Mouse (Mus musculus) monocyte, adult 59 days (primary cell): Measurements from ENCODE around the gene Pbx2. TPM values are rescaled to one million over a fixed set of nuclear protein-coding genes. Genes with fewer than 3 reads are reported as not detected.

ENCODE experiments used
- total RNA-seq, 2 experiments: library from RNA; stranded (reverse); gene quantifications; one replicate each; pipeline ENCODE4 v1.2.4; 2023

Pbx2 gene
- 10 to 100 TPM; 54.3 to 59.8 TPM for total RNA-seq

GRCm38 (mm10) chr17:34591029-34591993, at the start of gene Pbx2:
Pbx2 (plus strand) TSS chr17:34591266.

DNA sequence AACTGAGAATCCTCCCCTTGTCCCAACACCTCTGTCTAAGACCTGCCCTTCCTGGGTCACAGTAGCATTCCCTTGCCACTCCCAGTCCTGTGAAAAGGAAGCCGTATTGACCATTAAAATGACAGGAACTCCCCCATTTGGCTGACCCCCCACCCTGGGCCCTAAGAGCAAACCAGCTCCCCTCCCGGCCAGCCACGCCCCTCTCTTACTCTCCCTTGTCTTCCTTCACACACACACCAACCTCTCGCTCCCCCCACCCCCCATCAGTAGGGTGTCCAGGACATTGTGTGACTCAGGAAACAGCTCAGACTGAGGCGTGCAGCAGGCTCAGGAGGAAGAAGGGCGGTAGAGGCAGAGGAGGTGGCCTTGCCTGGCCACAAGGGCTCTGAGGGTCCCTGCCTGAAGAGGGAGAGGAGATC, 27.1 kb upstream of the Pbx2 start, which contains the start of gene Notch4:
Gene Notch4, plus strand, starts transcription at position 266 of the 419 bp plus-strand sequence.

DNA sequence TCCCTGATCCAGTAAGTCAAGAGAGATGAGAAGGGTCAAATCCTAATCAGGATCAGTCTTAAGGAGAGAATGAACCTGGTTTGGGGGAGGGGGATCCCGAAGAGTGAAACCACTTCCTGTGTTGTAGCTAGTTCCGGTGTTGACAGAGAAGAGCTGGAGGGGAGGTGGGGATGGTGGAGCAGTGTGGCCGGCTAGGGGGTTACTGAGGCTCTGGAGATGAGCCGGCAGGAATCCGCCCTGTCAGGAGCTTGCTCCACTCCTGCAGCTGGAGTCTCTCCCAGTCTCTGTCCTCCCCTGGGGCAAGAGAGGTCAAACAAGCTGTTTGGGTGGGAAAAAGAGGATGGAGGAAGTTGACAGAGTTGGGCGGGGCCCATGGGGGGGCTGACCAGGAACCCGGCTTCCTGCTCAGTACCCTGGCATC, 1.4 kb upstream of the Pbx2 start, which contains the start of gene Gpsm3:
Gene Gpsm3, plus strand, starts transcription at position 126 of the 421 bp plus-strand sequence.

DNA sequence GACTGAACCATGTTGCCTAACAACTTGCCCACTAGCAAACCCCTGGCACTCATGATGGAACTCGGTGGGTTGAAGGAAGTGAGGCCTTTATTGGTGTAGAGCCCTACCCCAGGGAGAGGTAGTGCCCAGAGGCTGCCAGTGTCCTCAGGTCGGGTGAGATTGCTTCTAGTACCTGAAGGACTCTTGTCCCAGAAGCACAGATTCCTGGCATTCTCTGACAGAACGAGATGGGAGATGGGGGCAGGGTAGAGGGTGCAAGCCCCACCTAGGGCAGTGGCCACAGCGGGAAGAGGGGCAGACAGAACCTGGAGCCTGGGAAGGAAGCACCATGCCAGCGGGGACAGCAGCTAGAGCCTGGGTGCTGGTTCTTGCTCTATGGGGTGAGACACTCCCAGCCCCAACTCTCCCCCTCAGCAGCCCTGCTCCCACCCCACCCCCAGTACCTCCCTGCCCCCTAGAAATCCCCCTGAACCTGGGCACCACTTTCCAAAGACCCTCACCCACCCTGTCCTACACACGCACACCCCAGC, 6.6 kb downstream of the Pbx2 start, which contains the start of gene Ager:
Gene Ager, plus strand, starts transcription at position 297 of the 530 bp plus-strand sequence.

DNA sequence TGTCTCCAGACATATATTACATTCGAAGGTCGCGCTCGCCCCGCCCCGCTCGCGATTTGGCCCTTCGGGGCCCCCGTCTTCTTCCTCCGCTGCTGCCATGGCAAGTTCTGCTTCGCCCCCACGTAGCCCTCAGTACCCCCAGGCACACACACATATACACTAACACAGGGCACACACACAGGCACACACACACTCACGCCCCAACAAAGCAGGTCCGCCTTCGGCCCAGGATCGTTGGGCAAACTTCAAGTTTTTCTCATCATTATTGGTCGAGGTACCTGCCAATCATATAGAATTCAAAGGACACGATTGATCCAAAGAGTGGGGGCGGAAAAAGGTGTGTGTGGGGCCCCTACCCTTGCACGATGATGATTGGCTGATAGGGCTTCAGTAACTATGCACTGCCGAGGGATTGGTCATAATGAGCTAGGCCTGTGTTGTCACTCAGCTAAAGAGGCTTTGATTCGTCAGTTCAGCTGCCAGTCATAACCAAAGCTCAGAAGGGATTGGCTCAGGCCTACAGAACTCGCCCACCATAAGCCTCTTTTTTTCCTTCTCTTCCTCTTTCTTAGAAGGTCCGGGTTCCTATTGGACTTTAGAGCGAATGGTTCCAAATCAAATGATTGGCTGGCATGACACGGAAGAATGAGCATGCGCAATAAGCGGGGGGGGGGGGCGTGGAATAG, 12.5 kb downstream of the Pbx2 start, which contains the start of gene Rnf5:
Gene Rnf5, minus strand, starts transcription at position 316 of the 686 bp plus-strand sequence.

GRCm38 (mm10) chr17:34604061-34604508, 13.0 kb downstream of the Pbx2 start, which contains the start of gene Agpat1:
Agpat1 (plus strand) TSS chr17:34604262.

GRCm38 (mm10) chr17:34615871-34616270, 24.8 kb downstream of the Pbx2 start, which contains the start of gene Egfl8:
Egfl8 (minus strand) TSS chr17:34615971.

DNA sequence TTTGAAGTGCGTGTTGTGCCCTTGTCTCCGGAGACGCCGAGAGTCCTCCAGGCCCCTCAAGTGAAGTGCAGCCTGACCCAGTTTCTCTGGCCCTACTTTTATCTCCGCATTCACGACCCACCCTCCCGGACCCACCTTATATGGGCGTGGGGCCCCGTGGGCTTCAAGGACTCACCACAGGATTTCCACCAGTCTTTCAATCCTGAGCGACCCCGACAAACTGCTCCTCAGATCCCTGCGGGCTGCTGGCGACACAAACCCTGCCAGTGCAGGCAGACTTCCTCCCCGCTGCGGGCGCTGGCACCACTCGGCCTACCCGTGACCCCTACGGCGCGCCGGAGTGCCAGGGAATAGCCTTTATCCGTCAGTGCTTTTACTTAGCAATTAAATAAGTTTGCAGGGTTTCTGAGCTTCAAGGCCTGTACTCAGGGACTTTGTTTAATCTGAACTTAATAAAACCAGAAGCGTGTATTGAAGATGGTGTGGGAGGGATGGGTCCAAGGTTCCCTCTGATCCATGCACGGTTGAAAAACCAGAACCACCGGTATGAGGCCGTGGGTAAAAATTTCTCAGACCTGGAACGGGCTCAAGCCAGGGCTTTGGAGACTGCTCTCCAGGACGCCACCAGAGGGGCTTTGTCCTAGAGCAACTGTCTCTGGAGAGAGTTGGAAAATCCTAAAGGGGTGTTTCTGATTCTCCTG, 37.0 kb downstream of the Pbx2 start, which contains the start of gene Ppt2:
Gene Ppt2, minus strand, starts transcription at position 568 of the 701 bp plus-strand sequence.

GRCm38 (mm10) chr17:34629221-34629751, 38.2 kb downstream of the Pbx2 start, which contains the start of gene Prrt1:
Prrt1 (plus strand) TSS chr17:34629533.

DNA sequence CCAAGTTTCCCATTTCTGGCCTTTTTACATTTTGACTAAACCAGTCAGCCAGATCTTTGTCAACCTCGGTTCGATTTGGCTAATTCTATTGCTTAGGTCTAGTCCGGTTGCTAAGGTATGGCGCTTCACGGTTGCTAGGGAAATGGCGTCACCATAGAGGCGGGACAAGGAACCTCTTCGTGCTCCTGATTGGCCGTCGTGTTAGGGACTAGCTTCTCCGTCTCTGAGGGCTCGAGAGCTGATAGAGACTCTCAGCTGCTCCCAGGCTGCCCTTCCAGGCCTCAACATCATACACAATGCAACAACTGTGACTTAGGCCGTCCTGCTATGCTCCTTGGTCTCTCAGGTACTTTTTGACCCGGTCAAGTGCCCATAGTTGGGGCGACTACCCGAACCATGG, 53.5 kb downstream of the Pbx2 start, which contains the start of gene Fkbpl:
Gene Fkbpl, plus strand, starts transcription at position 157 of the 400 bp plus-strand sequence.

Other genes starting within 250 kb of the Pbx2 start
- gene Btnl2, start 236.4 kb upstream of the Pbx2 start, total RNA-seq = 1 to 10 TPM; 3.3 to 3.8 TPM
- gene Btnl1, start 214.1 kb upstream of the Pbx2 start, total RNA-seq = under 1 TPM; 0.45 to 0.58 TPM
- gene BC051142, start 192.4 kb upstream of the Pbx2 start, total RNA-seq = 1 to 10 TPM in 1 of 2 experiments, not detected in 1; 1.3 TPM
- gene Btnl4, start 113.9 kb upstream of the Pbx2 start, total RNA-seq = 1 to 10 TPM; 2.7 to 3.6 TPM
- gene Btnl6, start 73.9 kb upstream of the Pbx2 start, total RNA-seq = 1 to 10 TPM; 2.4 to 2.8 TPM
- gene Notch4, start 27.0 kb upstream of the Pbx2 start, total RNA-seq = 1 to 10 TPM; 1.2 to 1.4 TPM
- 100 to 1,000 TPM; 180 to 199 TPM for gene Gpsm3, start 1.5 kb upstream of the Pbx2 start, total RNA-seq
- 1 to 10 TPM; 3.5 to 4.1 TPM for gene Ager, start 6.6 kb downstream of the Pbx2 start, total RNA-seq
- 10 to 100 TPM; 41.0 to 43.3 TPM for gene Rnf5, start 12.4 kb downstream of the Pbx2 start, total RNA-seq
- 10 to 100 TPM; 53.8 to 60.2 TPM for gene Agpat1, start 13.0 kb downstream of the Pbx2 start, total RNA-seq
- 1 to 10 TPM; 8.9 to 9.4 TPM for gene Egfl8, start 24.7 kb downstream of the Pbx2 start, total RNA-seq
- 100 to 1,000 TPM; 117 to 128 TPM for gene Ppt2, start 37.2 kb downstream of the Pbx2 start, total RNA-seq
- 1 to 10 TPM in 1 of 2 experiments, under 1 TPM in 1; 0.79 to 1.2 TPM for gene Prrt1, start 38.3 kb downstream of the Pbx2 start, total RNA-seq
- 1 to 10 TPM; 7.5 to 9.4 TPM for gene Fkbpl, start 53.5 kb downstream of the Pbx2 start, total RNA-seq
- 100 to 1,000 TPM in 1 of 2 experiments, 10 to 100 TPM in 1; 99.5 to 108 TPM for gene Atf6b, start 55.9 kb downstream of the Pbx2 start, total RNA-seq
- gene Tnxb, start 79.3 kb downstream of the Pbx2 start, total RNA-seq = under 1 TPM; 0.24 to 0.37 TPM
- 10 to 100 TPM in 1 of 2 experiments, 1 to 10 TPM in 1; 5.0 to 25.9 TPM for gene C4b, start 152.6 kb downstream of the Pbx2 start, total RNA-seq
- gene Cyp21a1, start 213.3 kb downstream of the Pbx2 start, total RNA-seq = not detected
- 10 to 100 TPM; 64.1 to 71.7 TPM for gene Stk19, start 245.7 kb downstream of the Pbx2 start, total RNA-seq
- 10 to 100 TPM; 48.5 to 48.9 TPM for gene Dxo, start 245.8 kb downstream of the Pbx2 start, total RNA-seq